Comparison of ENCODE assay signal across 27 mouse cellular contexts in the genomic region with DNA sequence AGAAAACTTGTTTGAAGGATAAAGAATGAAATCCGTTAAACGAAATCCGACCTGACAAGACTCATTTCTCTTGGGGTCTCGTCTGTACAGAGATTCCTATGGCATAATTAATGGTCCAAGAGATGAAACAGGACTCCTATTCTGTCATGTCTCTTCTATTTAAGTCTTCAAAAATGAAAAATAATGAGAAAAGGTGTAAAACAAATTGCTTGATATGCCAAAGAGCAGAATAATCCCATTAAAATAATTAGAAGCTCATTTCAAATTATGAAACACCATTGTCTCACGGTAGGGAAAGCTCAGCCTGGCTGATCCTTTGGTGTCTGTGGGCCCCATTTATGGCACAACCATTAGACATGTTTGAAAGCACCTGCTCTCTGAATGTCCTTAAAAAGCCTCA.
A peak's percentile ranks its signal among the peaks of the same experiment; 100 is the strongest.
DNase-seq lines count a peak whose midpoint lies in the region; ATAC-seq and TF ChIP-seq lines count a peak whose summit lies in the region.
"Had no signal": no experiment of that assay in that cellular context is flagged by ENCODE, and none has a peak within 500 bp of the region (broad histone marks: within the 10 kb centered on the region; RNA-seq: fewer than 3 reads in every experiment).

No protein-coding gene starts in this region.

- peak; percentile 23 for DNase-seq in hindbrain, postnatal 0 days (ENCODE audit: low spot score)
- DNase-seq in midbrain, postnatal 0 days (ENCODE audit: low spot score), result peak; percentile 40
- no peak for DNase-seq in midbrain, embryonic 10.5 days (ENCODE audit: low spot score)
- DNase-seq in brain, embryonic 14.5 days (ENCODE audit: low read depth), result peak; percentile 48
- DNase-seq in retina, postnatal 1 day, result peak; percentile 72
- no peak for DNase-seq in right cerebral cortex, postnatal 4 days
- DNase-seq: adrenal gland, adult 8-10 months; adrenal gland, postnatal 14 days; adrenal gland, postnatal 36 days; cerebellum, adult 11 months; cerebellum, adult 18-20 months; cerebellum, adult 8-10 months; cerebellum, adult 9-11 months; cerebellum, postnatal 14 days; cerebellum, postnatal 36 days; embryo, embryonic 11 days had no signal

- TF ChIP-seq POLR2A in brain, embryonic 14.5 days (IDR thresholded peaks at IDR 0.05; ENCODE audit: borderline replicate concordance, extremely low read depth, insufficient read depth, insufficient read length, poor library complexity, severe bottlenecking), result no peak

- TF ChIP-seq CTCF in hindbrain, postnatal 0 days (IDR thresholded peaks at IDR 0.05; ENCODE audit: low read depth), result no peak
- no peak for TF ChIP-seq CTCF in midbrain, postnatal 0 days (IDR thresholded peaks at IDR 0.05)
- TF ChIP-seq CTCF in brain, embryonic 14.5 days (IDR thresholded peaks at IDR 0.05; ENCODE audit: borderline replicate concordance, extremely low read depth, insufficient read depth, insufficient read length), result no peak

- H3K36me3 ChIP-seq in hindbrain, postnatal 0 days (ENCODE audit: insufficient read depth, low read length), result no peaks in the 10 kb centered on the region
- H3K36me3 ChIP-seq in hindbrain, embryonic 12.5 days, result no peaks in the 10 kb centered on the region
- no peaks in the 10 kb centered on the region for H3K36me3 ChIP-seq in midbrain, postnatal 0 days (ENCODE audit: insufficient read depth, low read length)
- H3K36me3 ChIP-seq in midbrain, embryonic 10.5 days, result no peaks in the 10 kb centered on the region
- no peaks in the 10 kb centered on the region for H3K36me3 ChIP-seq in neural tube, embryonic 15.5 days
- H3K36me3 ChIP-seq: embryonic facial prominence, embryonic 13.5 days; embryonic facial prominence, embryonic 15.5 days; forebrain, embryonic 10.5 days; forebrain, embryonic 12.5 days had no signal

- no peak overlapping the region for H3K27ac ChIP-seq in hindbrain, postnatal 0 days
- no peak overlapping the region for H3K27ac ChIP-seq in hindbrain, embryonic 12.5 days
- H3K27ac ChIP-seq in midbrain, postnatal 0 days (ENCODE audit: low read depth, low read length), result no peak overlapping the region
- H3K27ac ChIP-seq in midbrain, embryonic 10.5 days (replicated peaks), result no peak overlapping the region
- no peak overlapping the region for H3K27ac ChIP-seq in neural tube, embryonic 15.5 days (replicated peaks)
- H3K27ac ChIP-seq: embryonic facial prominence, embryonic 13.5 days; embryonic facial prominence, embryonic 15.5 days; forebrain, embryonic 10.5 days; forebrain, embryonic 12.5 days had no signal

- H3K9ac ChIP-seq in hindbrain, postnatal 0 days (replicated peaks; ENCODE audit: low read length), result no peak overlapping the region
- H3K9ac ChIP-seq in hindbrain, embryonic 12.5 days, result no peak overlapping the region
- no peak overlapping the region for H3K9ac ChIP-seq in midbrain, postnatal 0 days (replicated peaks; ENCODE audit: low read length, poor library complexity, severe bottlenecking)
- H3K9ac ChIP-seq in neural tube, embryonic 15.5 days (replicated peaks), result no peak overlapping the region
- H3K9ac ChIP-seq: embryonic facial prominence, embryonic 13.5 days; embryonic facial prominence, embryonic 15.5 days; forebrain, embryonic 12.5 days had no signal

- no peaks in the 10 kb centered on the region for H3K4me1 ChIP-seq in hindbrain, postnatal 0 days (ENCODE audit: insufficient read depth, low read length)
- no peaks in the 10 kb centered on the region for H3K4me1 ChIP-seq in hindbrain, embryonic 12.5 days
- H3K4me1 ChIP-seq in midbrain, postnatal 0 days (ENCODE audit: insufficient read depth, low read length), result no peaks in the 10 kb centered on the region
- H3K4me1 ChIP-seq in midbrain, embryonic 10.5 days, result peaks cover 13% of the 10 kb centered on the region
- H3K4me1 ChIP-seq in neural tube, embryonic 15.5 days, result 0 out of 2 replicates have a peak, but pooled peaks cover 5% of the 10 kb centered on the region
- H3K4me1 ChIP-seq: embryonic facial prominence, embryonic 13.5 days; embryonic facial prominence, embryonic 15.5 days had no signal

- no peak for ATAC-seq in hindbrain, postnatal 0 days
- no peak for ATAC-seq in hindbrain, embryonic 12.5 days (ENCODE audit: low FRiP score)
- no peak for ATAC-seq in midbrain, postnatal 0 days (ENCODE audit: low FRiP score)
- no peak for ATAC-seq in neural tube, embryonic 15.5 days (ENCODE audit: low FRiP score)
- ATAC-seq: activated CD4-positive, CD25-positive, alpha-beta regulatory T cell, adult 4 months; forebrain, embryonic 14.5 days; forebrain, embryonic 16.5 days; Patski had no signal

- no peak overlapping the region for H3K4me3 ChIP-seq in hindbrain, postnatal 0 days (ENCODE audit: low read length)
- no peak overlapping the region for H3K4me3 ChIP-seq in hindbrain, embryonic 12.5 days
- H3K4me3 ChIP-seq in midbrain, postnatal 0 days (ENCODE audit: low read depth, low read length), result no peak overlapping the region
- no peak overlapping the region for H3K4me3 ChIP-seq in midbrain, embryonic 10.5 days
- no peak overlapping the region for H3K4me3 ChIP-seq in neural tube, embryonic 15.5 days (replicated peaks)
- H3K4me3 ChIP-seq: embryonic facial prominence, embryonic 13.5 days; embryonic facial prominence, embryonic 15.5 days; erythroblast, embryonic 14.5 days; forebrain, embryonic 10.5 days; forebrain, embryonic 12.5 days had no signal

- no peaks in the 10 kb centered on the region for H3K9me3 ChIP-seq in hindbrain, postnatal 0 days (ENCODE audit: low read length)
- no peaks in the 10 kb centered on the region for H3K9me3 ChIP-seq in hindbrain, embryonic 12.5 days (replicated peaks)
- no peaks in the 10 kb centered on the region for H3K9me3 ChIP-seq in midbrain, postnatal 0 days (ENCODE audit: low read length)
- no peaks in the 10 kb centered on the region for H3K9me3 ChIP-seq in midbrain, embryonic 10.5 days (replicated peaks)
- no peaks in the 10 kb centered on the region for H3K9me3 ChIP-seq in neural tube, embryonic 15.5 days (replicated peaks)
- H3K9me3 ChIP-seq: embryonic facial prominence, embryonic 13.5 days; embryonic facial prominence, embryonic 15.5 days; forebrain, embryonic 10.5 days; forebrain, embryonic 12.5 days had no signal

- 56% methylated on average over 5 of the region's 5 CpGs for WGBS in hindbrain, postnatal 0 days
- WGBS in hindbrain, embryonic 12.5 days, result 54% methylated on average over 5 of the region's 5 CpGs
- 42% methylated on average over 5 of the region's 5 CpGs for WGBS in midbrain, postnatal 0 days
- WGBS in midbrain, embryonic 10.5 days, result 74% methylated on average over 5 of the region's 5 CpGs
- 51% methylated on average over 5 of the region's 5 CpGs for WGBS in neural tube, embryonic 15.5 days

- no peaks in the 10 kb centered on the region for H3K27me3 ChIP-seq in hindbrain, postnatal 0 days (ENCODE audit: insufficient read depth, low read length)
- H3K27me3 ChIP-seq in hindbrain, embryonic 12.5 days, result no peaks in the 10 kb centered on the region
- no peaks in the 10 kb centered on the region for H3K27me3 ChIP-seq in midbrain, postnatal 0 days (ENCODE audit: insufficient read depth, low read length)
- peaks cover 12% of the 10 kb centered on the region for H3K27me3 ChIP-seq in midbrain, embryonic 10.5 days (ENCODE audit: low read depth, poor library complexity, severe bottlenecking)
- no peaks in the 10 kb centered on the region for H3K27me3 ChIP-seq in neural tube, embryonic 15.5 days (replicated peaks)
- H3K27me3 ChIP-seq: embryonic facial prominence, embryonic 13.5 days; embryonic facial prominence, embryonic 15.5 days; forebrain, embryonic 12.5 days had no signal

- no peak overlapping the region for H3K4me2 ChIP-seq in hindbrain, postnatal 0 days (ENCODE audit: low read depth, low read length)
- no peak overlapping the region for H3K4me2 ChIP-seq in hindbrain, embryonic 12.5 days (replicated peaks)
- no peak overlapping the region for H3K4me2 ChIP-seq in midbrain, postnatal 0 days (ENCODE audit: low read depth, low read length, poor library complexity, severe bottlenecking)
- H3K4me2 ChIP-seq in neural tube, embryonic 15.5 days, result no peak overlapping the region
- H3K4me2 ChIP-seq: embryonic facial prominence, embryonic 13.5 days; embryonic facial prominence, embryonic 15.5 days; forebrain, embryonic 12.5 days had no signal

Comparison
In these comparisons a context has a peak if more than half of its experiments do, and no peak if none do; other contexts are left out.
1. DNase-seq: peak in hindbrain, postnatal 0 days (single experiment), midbrain, postnatal 0 days (single experiment), brain, embryonic 14.5 days (single experiment) and retina, postnatal 1 day (single experiment); none in midbrain, embryonic 10.5 days (single experiment) and right cerebral cortex, postnatal 4 days (single experiment).